Mouse (Mus musculus): ENCODE results near the gene Stk38l. TPM values are rescaled to one million over a fixed set of nuclear protein-coding genes. Genes with fewer than 3 reads are reported as not detected.
A peak's percentile ranks its signal among the peaks of the same experiment; 100 is the strongest.
"Not testable (repeated sequence)": the region's sequence is repeated elsewhere in the genome, so short reads cannot be mapped to it uniquely, and the experiment has no call there.

Stk38l gene
- total RNA-seq, 2 experiments from 2014 or later = 21.4 to 22.2 TPM

- no peak for DNase-seq (ENCODE audit: extremely low spot score in 1 of 2, low spot score in 1 of 2)
Measured at GRCm38 (mm10) chr6:146732676-146733075, 7.9 kb downstream of the Stk38l start.

GRCm38 (mm10) chr6:146733554-146733953 is 8.8 kb downstream of the Stk38l start:
- no peak for DNase-seq (ENCODE audit: extremely low spot score in 1 of 2, low spot score in 1 of 2)

GRCm38 (mm10) chr6:146738889-146739288 is 14.1 kb downstream of the Stk38l start:
- DNase-seq (ENCODE audit: extremely low spot score in 1 of 2, low spot score in 1 of 2) = no peak

DNA sequence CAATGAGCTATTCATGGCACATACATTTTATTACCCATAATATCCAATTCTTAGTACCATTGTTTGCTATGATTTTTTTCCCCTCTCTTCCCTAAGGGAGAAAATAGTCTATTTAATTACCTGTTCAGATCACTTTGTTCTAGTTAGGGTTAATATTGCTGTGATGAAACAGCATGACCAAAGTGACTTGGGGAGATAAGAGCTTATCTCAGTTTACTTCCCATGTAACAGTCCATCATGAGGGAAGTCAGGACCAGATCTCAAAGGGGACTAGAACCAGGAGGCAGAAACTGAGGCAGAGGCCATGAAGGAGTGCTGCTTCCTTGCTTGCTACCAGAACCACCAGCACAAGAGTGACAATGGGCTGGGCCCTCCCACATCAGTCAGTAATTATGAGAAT is 15.9 kb downstream of the Stk38l start:
- DNase-seq (ENCODE audit: extremely low spot score in 1 of 2, low spot score in 1 of 2) = no peak

GRCm38 (mm10) chr6:146741986-146742635 is 17.3 kb downstream of the Stk38l start:
- DNase-seq (ENCODE audit: extremely low spot score in 1 of 2, low spot score in 1 of 2) = no peak

DNA sequence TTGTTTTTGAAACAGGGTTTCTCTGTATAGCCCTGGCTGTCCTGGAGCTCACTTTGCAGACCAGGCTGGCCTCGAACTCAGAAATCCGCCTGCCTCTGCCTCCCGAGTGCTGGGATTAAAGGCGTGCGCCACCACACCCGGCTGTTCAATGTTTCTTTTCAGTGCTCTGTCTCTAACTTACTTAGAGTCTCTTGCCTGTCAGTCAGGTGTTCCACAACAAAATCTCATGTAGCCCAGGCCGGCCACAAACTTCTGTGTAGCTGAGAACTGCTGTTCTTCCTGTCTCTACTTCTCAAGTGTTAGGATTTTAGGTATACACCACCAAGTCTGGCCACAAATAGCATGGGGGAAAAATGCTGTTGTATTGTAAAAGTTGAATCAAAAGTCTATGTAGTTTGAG is 19.5 kb downstream of the Stk38l start:
- not testable (repeated sequence) for DNase-seq (ENCODE audit: extremely low spot score in 1 of 2, low spot score in 1 of 2)

DNA sequence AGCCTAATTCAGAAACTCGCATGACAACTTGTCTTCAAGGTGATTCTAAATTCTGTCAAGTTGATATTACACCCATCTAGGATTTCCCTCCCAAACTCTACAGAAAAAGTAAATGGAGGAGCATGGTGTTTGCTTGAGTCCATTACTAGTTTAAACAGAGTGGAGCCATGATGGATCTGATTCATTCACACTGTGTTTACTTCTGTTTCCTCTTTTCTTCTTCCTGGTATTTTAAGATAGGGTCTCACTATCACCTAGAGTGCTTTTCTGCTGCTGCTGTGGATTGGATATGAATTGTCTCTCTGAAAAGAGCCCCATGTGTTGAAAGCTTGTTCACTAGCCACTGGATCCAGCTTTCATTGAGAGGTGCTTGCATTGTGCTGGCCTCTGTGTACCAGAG is 20.4 kb downstream of the Stk38l start:
- DNase-seq (ENCODE audit: extremely low spot score in 1 of 2, low spot score in 1 of 2) = no peak

DNA sequence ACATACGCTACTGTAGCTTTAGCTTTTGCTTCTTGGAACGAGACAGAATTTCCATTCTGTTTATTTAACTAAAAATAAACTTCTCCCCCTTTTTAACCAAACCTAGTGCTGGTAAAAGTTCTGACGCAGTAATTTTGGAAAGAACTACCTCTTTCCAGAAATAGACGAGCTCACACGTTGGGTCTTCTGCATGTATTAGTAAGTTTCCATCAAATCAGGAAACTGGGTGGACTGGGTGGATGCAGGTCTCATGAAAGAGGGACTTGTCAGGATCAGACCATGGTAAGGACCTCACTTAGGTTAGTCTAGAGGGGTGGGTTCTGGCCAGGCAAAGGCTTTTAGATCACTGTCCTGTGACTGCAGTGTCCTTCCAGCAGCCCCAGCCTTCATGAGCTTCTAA is 21.8 kb downstream of the Stk38l start:
- no peak for DNase-seq (ENCODE audit: extremely low spot score in 1 of 2, low spot score in 1 of 2)

DNA sequence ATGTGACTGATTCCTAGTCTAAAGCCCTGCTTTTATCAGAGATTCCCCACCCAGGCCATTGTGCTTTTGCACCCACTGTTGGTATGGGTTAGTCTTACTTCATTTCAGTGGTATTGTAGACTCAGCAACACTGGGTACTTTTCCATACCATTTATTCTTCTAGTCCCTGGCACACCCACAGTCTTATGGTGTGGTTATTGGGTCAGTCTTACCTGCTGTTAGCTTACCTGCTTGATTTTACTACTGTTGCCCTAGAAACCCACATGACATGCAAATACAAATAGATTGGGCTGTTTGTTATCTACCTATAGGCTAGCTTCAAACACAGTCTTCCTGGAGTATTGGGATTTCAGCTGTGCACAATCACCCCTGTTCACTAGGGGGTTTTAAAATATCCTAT is 22.3 kb downstream of the Stk38l start:
- no peak for DNase-seq (ENCODE audit: extremely low spot score in 1 of 2, low spot score in 1 of 2)

GRCm38 (mm10) chr6:146748271-146748670 is 23.5 kb downstream of the Stk38l start:
- no peak for DNase-seq (ENCODE audit: extremely low spot score in 1 of 2, low spot score in 1 of 2)

GRCm38 (mm10) chr6:146751671-146752070 is 26.9 kb downstream of the Stk38l start:
- no peak for DNase-seq (ENCODE audit: extremely low spot score in 1 of 2, low spot score in 1 of 2)

GRCm38 (mm10) chr6:146752178-146752577 is 27.4 kb downstream of the Stk38l start:
- no peak for DNase-seq (ENCODE audit: extremely low spot score in 1 of 2, low spot score in 1 of 2)

GRCm38 (mm10) chr6:146752612-146753011 is 27.8 kb downstream of the Stk38l start:
- no peak for DNase-seq (ENCODE audit: extremely low spot score in 1 of 2, low spot score in 1 of 2)

DNA sequence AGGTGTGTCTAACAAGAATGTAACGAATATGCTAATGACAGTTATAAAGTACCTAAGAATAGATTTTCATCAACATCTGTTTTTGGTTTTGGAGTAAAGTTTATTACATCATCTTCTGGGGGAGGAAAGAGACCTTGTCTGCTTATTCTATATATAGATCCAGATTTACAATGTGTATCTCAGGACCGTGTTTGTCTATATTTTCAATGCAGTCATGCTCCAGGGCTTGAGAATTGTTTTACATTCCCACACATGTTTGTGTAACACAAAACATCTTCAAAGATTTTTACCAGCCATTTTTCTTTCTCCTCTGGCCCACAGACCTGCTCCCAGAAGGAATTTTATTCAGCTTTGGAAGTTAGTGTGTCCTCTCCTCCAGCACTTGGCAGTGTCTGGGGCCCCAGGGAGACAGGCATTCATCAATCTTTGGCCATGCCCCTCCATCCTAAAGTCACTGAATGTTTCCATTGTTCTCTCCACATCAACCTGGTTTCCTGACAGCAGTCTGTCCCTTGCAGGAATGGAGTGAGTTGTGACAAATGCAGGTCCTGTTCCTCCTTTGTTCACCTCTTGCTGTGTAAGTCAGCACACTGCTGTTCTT is 28.9 kb downstream of the Stk38l start:
- DNase-seq (ENCODE audit: extremely low spot score in 1 of 2, low spot score in 1 of 2) = no peak

GRCm38 (mm10) chr6:146755136-146755535 is 30.3 kb downstream of the Stk38l start:
- DNase-seq (ENCODE audit: extremely low spot score in 1 of 2, low spot score in 1 of 2) = no peak

- DNase-seq (ENCODE audit: extremely low spot score in 1 of 2, low spot score in 1 of 2) = no peak
Measured at GRCm38 (mm10) chr6:146755679-146756078, 30.9 kb downstream of the Stk38l start.

GRCm38 (mm10) chr6:146759027-146759426 is 34.2 kb downstream of the Stk38l start:
- DNase-seq (ENCODE audit: extremely low spot score in 1 of 2, low spot score in 1 of 2) = no peak

- DNase-seq (ENCODE audit: extremely low spot score in 1 of 2, low spot score in 1 of 2) = no peak
Measured at GRCm38 (mm10) chr6:146760022-146760421, 35.2 kb downstream of the Stk38l start.

- DNase-seq (ENCODE audit: extremely low spot score in 1 of 2, low spot score in 1 of 2) = no peak
Measured at GRCm38 (mm10) chr6:146760736-146761135, 35.9 kb downstream of the Stk38l start.

- DNase-seq (ENCODE audit: extremely low spot score in 1 of 2, low spot score in 1 of 2) = peak in 1 of 2 experiments; percentile 11
Measured at GRCm38 (mm10) chr6:146762264-146762898, 37.6 kb downstream of the Stk38l start.

DNA sequence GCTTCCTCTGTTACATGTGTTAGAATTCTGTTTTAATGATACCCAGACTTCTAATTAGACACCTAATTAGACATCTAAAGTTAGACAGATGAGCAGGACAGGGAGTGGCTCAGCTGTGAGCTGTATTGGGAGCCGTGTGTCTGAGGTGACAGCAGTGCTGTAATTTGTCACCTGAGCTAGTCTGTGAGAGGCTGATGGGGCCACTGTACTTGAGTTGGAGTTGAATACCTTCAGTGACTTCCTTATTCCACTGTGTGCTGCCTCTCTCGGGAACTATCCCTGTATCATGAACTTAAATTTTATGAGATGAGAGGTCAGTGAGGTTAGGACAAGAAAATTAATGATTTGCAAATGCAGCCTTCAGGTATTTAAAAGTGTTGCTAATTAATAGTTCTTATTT is 39.8 kb downstream of the Stk38l start:
- DNase-seq (ENCODE audit: extremely low spot score in 1 of 2, low spot score in 1 of 2) = no peak

DNA sequence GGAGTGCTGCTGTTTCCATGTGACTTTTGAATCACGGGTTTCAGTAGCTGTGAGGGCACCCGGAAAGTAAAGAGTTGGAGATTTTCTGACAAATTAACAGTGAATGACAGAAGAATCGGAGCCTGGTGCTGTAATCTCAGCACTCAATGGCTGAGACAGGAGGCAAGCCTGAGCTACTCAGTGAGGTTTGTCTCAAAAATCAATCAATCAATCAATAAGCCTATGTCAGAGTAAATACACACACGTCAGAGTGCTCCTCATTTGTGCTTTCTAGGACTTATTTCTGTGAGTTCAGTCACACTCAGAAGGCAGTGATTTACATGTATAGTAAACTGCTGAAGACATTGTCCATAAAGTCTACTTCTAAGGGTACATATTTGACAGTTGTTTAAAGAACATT is 40.5 kb downstream of the Stk38l start:
- no peak for DNase-seq (ENCODE audit: extremely low spot score in 1 of 2, low spot score in 1 of 2)
